Mouse (Mus musculus): ENCODE data around the gene Wdfy3.
A peak's percentile ranks its signal among the peaks of the same experiment; 100 is the strongest.
"Not testable (repeated sequence)": the region's sequence is repeated elsewhere in the genome, so short reads cannot be mapped to it uniquely, and the experiment has no call there.

Wdfy3 gene

GRCm38 (mm10) chr5:101998971-101999370, 70.8 kb downstream of the Wdfy3 start:
- DNase-seq (ENCODE audit: low spot score), result no peak

- DNase-seq (ENCODE audit: low spot score), result no peak
Measured at GRCm38 (mm10) chr5:101996036-101996735, 73.5 kb downstream of the Wdfy3 start.

- DNase-seq (ENCODE audit: low spot score), result no peak
Measured at GRCm38 (mm10) chr5:101995451-101995995, 74.2 kb downstream of the Wdfy3 start.

GRCm38 (mm10) chr5:101993996-101994395, 75.7 kb downstream of the Wdfy3 start:
- DNase-seq (ENCODE audit: low spot score), result no peak

- no peak for DNase-seq (ENCODE audit: low spot score)
Measured at GRCm38 (mm10) chr5:101992969-101993670, 76.6 kb downstream of the Wdfy3 start.

- no peak for DNase-seq (ENCODE audit: low spot score)
Measured at GRCm38 (mm10) chr5:101990298-101990845, 79.3 kb downstream of the Wdfy3 start.

- DNase-seq (ENCODE audit: low spot score), result no peak
Measured at GRCm38 (mm10) chr5:101988476-101988875, 81.2 kb downstream of the Wdfy3 start.

GRCm38 (mm10) chr5:101986694-101987093, 83.0 kb downstream of the Wdfy3 start:
- no peak for DNase-seq (ENCODE audit: low spot score)

GRCm38 (mm10) chr5:101982239-101982638, 87.5 kb downstream of the Wdfy3 start:
- DNase-seq (ENCODE audit: low spot score), result no peak

GRCm38 (mm10) chr5:101979594-101979993, 90.1 kb downstream of the Wdfy3 start:
- DNase-seq (ENCODE audit: low spot score), result no peak

GRCm38 (mm10) chr5:101972594-101972993, 97.1 kb downstream of the Wdfy3 start:
- not testable (repeated sequence) for DNase-seq (ENCODE audit: low spot score)

- peak; percentile 23 for DNase-seq (ENCODE audit: low spot score)
Measured at GRCm38 (mm10) chr5:101968153-101968851, 101.4 kb downstream of the Wdfy3 start.

GRCm38 (mm10) chr5:101967832-101968152, 101.9 kb downstream of the Wdfy3 start:
- no peak for DNase-seq (ENCODE audit: low spot score)

GRCm38 (mm10) chr5:101962824-101963223, 106.9 kb downstream of the Wdfy3 start:
- no peak for DNase-seq (ENCODE audit: low spot score)

- DNase-seq (ENCODE audit: low spot score), result no peak
Measured at GRCm38 (mm10) chr5:101959369-101959768, 110.4 kb downstream of the Wdfy3 start.

GRCm38 (mm10) chr5:101958941-101959340, 110.8 kb downstream of the Wdfy3 start:
- no peak for DNase-seq (ENCODE audit: low spot score)

- no peak for DNase-seq (ENCODE audit: low spot score)
Measured at GRCm38 (mm10) chr5:101957419-101957818, 112.3 kb downstream of the Wdfy3 start.

- DNase-seq (ENCODE audit: low spot score), result no peak
Measured at GRCm38 (mm10) chr5:101954393-101955340, 115.1 kb downstream of the Wdfy3 start.

- DNase-seq (ENCODE audit: low spot score), result no peak
Measured at GRCm38 (mm10) chr5:101951918-101952317, 117.8 kb downstream of the Wdfy3 start.

- DNase-seq (ENCODE audit: low spot score), result peak; percentile 67
Measured at GRCm38 (mm10) chr5:101949323-101949722, 120.4 kb downstream of the Wdfy3 start.

- no peak for DNase-seq (ENCODE audit: low spot score)
Measured at GRCm38 (mm10) chr5:101948641-101949040, 121.1 kb downstream of the Wdfy3 start.

Measured in embryo, embryonic 10 days (tissue).